Mouse (Mus musculus) ES-E14 (cell line): ENCODE results near the gene Kcnk12. TPM values are rescaled to one million over a fixed set of nuclear protein-coding genes. Genes with fewer than 3 reads are reported as not detected.

Experiments
- DNase-seq: peaks from one replicate; pipeline ENCODE4 v3.0.0-alpha.2; 2013; ENCODE audit warnings: low read depth, low spot score
- H3K27ac ChIP-seq: 2 replicates; pipeline ENCODE4 v1.5.1; 2012; ENCODE audit warnings: low read depth, mild to moderate bottlenecking, low read length, moderate library complexity, mixed read lengths; ENCODE audit not compliant: poor library complexity, insufficient read depth, severe bottlenecking
- H3K36me3 ChIP-seq: 2 replicates; pipeline ENCODE4 v1.6.1; 2012; ENCODE audit warnings: mild to moderate bottlenecking, low read length, moderate library complexity, mixed read lengths; ENCODE audit not compliant: control insufficient read depth, poor library complexity, insufficient read depth, severe bottlenecking
- H3K4me1 ChIP-seq, 2 experiments: fragments of 150-350 bp in 1 of 2; sonication (generic) in 1 of 2; 2 replicates each; pipeline ENCODE4 v1.6.1; 2012; ENCODE audit warnings: low read length in 2 of 2, mild to moderate bottlenecking in 1 of 2, mixed read lengths in 1 of 2; ENCODE audit not compliant: control insufficient read depth in 2 of 2, insufficient read depth in 2 of 2, poor library complexity in 1 of 2
- H3K4me3 ChIP-seq, 2 experiments: fragments of 150-350 bp in 1 of 2; sonication (generic) in 1 of 2; 2 replicates each; pipeline ENCODE4 v1.5.1; 2012; ENCODE audit warnings: low read length in 2 of 2, low read depth in 1 of 2, mild to moderate bottlenecking in 1 of 2, mixed read lengths in 1 of 2; ENCODE audit not compliant: insufficient read depth in 1 of 2, poor library complexity in 1 of 2, severe bottlenecking in 1 of 2
- H3K9ac ChIP-seq: 2 replicates; pipeline ENCODE4 v1.6.1; 2012; ENCODE audit warnings: low read depth, mild to moderate bottlenecking, low read length, mixed read lengths; ENCODE audit not compliant: poor library complexity, insufficient read depth, severe bottlenecking
- H3K9me3 ChIP-seq: fragments of 150-350 bp; sonication (generic); 2 replicates; pipeline ENCODE4 v1.6.1; 2012; ENCODE audit warnings: low read depth, mild to moderate bottlenecking, low read length; ENCODE audit not compliant: control insufficient read depth, insufficient read depth
- CHD2 ChIP-seq: IDR thresholded peaks from 2 replicates; pipeline ENCODE4 v1.6.1; 2014; ENCODE audit warnings: mild to moderate bottlenecking, low read depth, low read length, inconsistent platforms
- HCFC1 ChIP-seq: IDR thresholded peaks from 2 replicates; pipeline ENCODE4 v1.6.1; 2012; ENCODE audit warnings: low read length, inconsistent platforms, borderline replicate concordance; ENCODE audit not compliant: insufficient read depth
- MAFK ChIP-seq: IDR thresholded peaks from 2 replicates; pipeline ENCODE4 v1.6.1; 2014; ENCODE audit warnings: mild to moderate bottlenecking, low read depth, low read length, inconsistent platforms; ENCODE audit not compliant: insufficient read depth
- ZC3H11A ChIP-seq: IDR thresholded peaks from 2 replicates; pipeline ENCODE4 v1.6.1; 2012; ENCODE audit warnings: low read depth, mild to moderate bottlenecking, inconsistent platforms, low read length, borderline replicate concordance
- ZNF384 ChIP-seq: IDR thresholded peaks from 2 replicates; pipeline ENCODE4 v1.6.1; 2012; ENCODE audit warnings: low read depth, low read length, inconsistent platforms
- in situ Hi-C, 2 experiments: fragments of 600-800 bp; cut with MboI; formaldehyde crosslinking; loops; one replicate each; pipeline ENCODE4 v1.15.1; 2025; ENCODE audit warnings: low sequenced_read_pairs in 2 of 2, inconsistent platforms in 1 of 2; ENCODE audit not compliant: unreplicated experiment in 2 of 2
- total RNA-seq: library from RNA; depleted of rRNA; stranded (reverse); fragments of 300-350 nt; gene quantifications from 2 replicates; pipeline ENCODE4 v1.2.3, GENCODE M21; 2012

Kcnk12 gene
- total RNA-seq, 1 experiment = 1.8 TPM

DNA sequence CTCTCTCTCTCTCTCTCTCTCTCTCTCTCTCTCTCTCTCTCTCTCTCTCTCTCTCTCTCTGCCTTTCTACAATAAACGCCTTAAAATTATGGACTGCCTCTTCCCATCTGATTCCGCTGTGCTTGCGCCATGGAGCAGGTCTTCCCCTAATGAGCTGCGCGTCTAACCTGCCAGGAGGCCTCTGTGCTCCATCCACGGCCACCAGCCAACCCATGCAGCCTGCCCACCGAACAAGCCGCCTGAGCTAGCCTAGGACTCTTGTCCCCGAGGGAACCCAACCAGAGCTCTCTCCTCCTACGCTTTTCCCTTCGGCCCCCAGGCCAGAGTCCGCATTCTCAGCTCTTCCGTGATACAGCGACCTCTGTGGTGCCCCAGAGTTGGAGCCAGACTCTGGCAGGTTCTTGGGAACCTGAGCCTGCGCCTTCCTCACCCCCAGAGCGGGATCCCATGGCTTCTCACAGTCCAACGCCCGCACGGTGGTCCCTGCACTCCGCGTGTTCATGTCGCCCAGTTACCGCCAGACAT lies 28.3 kb upstream of the Kcnk12 start:
- TF ChIP-seq ZC3H11A = 0 out of 2 replicates have a peak, but pooled peaks have one; percentile 7
- no peak for TF ChIP-seq ZNF384
- Histone ChIP-seq H3K4me3 (peak overlapping the region; percentile 56 to 81), H3K9me3 (no peaks in the 10 kb centered on the region), H3K36me3 (no peaks in the 10 kb centered on the region), H3K4me1 (peaks cover 3 to 9% of the 10 kb centered on the region in 2 experiments; a peak in 3 of 4 replicates), H3K27ac (no peak overlapping the region), H3K9ac (peak overlapping the region; percentile 46)
- in situ Hi-C loops = no loop called here
- DNase-seq = peak; percentile 51

DNA sequence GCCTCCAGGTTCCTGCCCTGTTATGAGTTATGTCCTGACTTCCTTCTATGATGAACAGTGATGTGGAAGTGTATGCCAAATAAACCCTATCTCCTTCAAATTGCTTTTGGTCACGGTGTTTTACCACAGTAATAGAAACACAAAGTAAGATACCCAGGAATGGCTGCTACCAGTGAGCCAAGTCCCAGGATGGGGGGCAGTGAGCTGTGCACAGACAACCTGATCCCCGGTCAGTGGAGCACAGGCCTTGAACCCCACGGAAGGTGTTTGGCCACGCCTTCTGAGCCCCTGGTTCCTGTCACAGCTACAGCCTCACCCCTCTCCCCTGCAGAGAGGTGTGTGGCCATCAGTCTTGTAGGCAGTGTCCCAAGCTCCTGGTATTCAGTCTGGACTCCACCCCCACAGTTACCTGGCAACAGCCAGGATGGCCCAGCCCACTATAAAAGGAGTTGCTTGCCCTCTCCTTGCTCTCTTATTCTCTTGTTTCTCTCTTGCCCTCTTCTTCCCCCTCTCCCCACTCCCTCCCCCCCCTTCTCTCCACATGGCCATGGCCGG lies 27.7 kb upstream of the Kcnk12 start:
- Histone ChIP-seq H3K4me1 (peaks cover 3 to 9% of the 10 kb centered on the region in 2 experiments; a peak in 3 of 4 replicates), H3K9me3 (no peaks in the 10 kb centered on the region), H3K9ac (no peak overlapping the region), H3K36me3 (no peaks in the 10 kb centered on the region), H3K4me3 (peak overlapping the region; percentile 56 to 81; a peak in 2 of 4 replicates), H3K27ac (no peak overlapping the region)
- in situ Hi-C loops = no loop called here
- peak; percentile 24 for DNase-seq
- TF ChIP-seq ZNF384 = no peak

DNA sequence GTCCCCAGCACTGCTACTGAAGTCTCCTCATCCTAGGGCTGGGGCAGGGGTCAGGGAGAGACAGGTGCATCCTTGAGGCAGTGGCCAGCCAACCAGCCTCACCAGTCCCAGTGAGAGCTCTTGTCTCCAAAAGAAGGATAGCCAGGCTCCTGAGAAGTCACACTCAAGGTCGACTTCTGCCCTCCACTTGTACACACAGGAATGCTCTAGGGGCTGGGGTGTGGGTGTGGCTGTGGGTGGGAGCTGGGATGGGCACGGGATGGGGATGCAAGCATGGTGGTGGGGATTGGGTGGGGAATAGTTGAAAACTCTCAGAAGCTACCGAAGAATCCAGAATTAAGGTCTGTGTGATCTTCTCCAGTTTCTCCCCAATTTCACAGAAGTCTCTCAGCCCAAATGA lies 25.2 kb upstream of the Kcnk12 start:
- peaks cover 3 to 9% of the 10 kb centered on the region in 2 experiments; a peak in 3 of 4 replicates for H3K4me1 ChIP-seq
- DNase-seq = no peak
- no peaks in the 10 kb centered on the region for H3K36me3 ChIP-seq
- no peak overlapping the region for H3K9ac ChIP-seq
- TF ChIP-seq ZNF384 (no peak), MAFK (no peak), HCFC1 (no peak), ZC3H11A (no peak), CHD2 (no peak)
- H3K4me3 ChIP-seq = no peak overlapping the region
- in situ Hi-C loops = no loop called here
- no peaks in the 10 kb centered on the region for H3K9me3 ChIP-seq
- no peak overlapping the region for H3K27ac ChIP-seq

DNA sequence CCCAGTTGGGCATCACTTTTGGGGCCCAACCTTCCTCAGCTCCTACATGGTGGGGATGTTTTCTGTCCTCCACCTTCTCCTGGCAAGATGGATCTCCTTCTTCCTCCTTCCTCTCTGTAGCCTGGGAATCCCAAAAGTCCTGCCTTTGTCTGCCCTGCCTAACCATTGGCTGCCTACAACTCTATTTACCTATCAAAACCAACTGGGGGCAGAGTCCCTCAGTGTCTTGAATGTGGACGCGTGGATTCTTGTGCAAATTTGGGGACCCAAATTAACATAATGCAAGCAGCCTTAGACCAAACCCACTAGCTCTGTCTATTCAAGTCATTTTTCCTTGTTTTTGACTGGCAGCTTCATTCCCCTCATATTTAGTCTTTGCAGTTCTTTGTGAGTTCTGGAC lies 11.8 kb upstream of the Kcnk12 start:
- TF ChIP-seq MAFK = no peak
- no peak for TF ChIP-seq ZC3H11A
- Histone ChIP-seq H3K9ac (no peak overlapping the region), H3K9me3 (no peaks in the 10 kb centered on the region), H3K27ac (no peak overlapping the region), H3K4me1 (peaks cover 1 to 4% of the 10 kb centered on the region in 2 experiments; a peak in 1 of 4 replicates), H3K4me3 (no peak overlapping the region), H3K36me3 (no peaks in the 10 kb centered on the region)
- in situ Hi-C loops = no loop called here
- DNase-seq = no peak

DNA sequence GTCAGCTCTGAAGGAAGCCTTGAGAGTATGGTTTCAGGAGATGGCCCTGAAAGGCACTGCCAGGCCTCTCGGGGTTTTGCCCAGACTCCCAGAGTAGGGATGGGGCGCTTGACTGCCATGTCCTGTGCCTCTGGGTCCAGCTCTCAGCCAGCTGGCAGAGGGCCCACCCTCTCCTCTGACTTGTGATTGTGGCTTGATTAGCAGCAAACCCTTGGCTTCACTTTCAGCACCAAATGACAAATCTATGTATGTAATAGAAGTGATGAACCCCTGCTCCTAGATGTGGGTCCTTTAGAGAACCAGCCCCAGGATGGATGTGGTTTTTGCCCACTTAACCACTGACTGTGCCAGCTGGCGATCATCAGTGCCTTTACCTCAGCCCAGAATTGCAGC lies 2.1 kb upstream of the Kcnk12 start:
- H3K4me3 ChIP-seq = no peak overlapping the region
- in situ Hi-C loops = no loop called here
- H3K4me1 ChIP-seq = peaks cover 1 to 2% of the 10 kb centered on the region in 2 experiments; a peak in 1 of 4 replicates
- TF ChIP-seq HCFC1 (no peak), ZNF384 (no peak), MAFK (no peak), CHD2 (no peak), ZC3H11A (no peak)
- no peak overlapping the region for H3K27ac ChIP-seq
- DNase-seq = no peak
- H3K36me3 ChIP-seq = no peaks in the 10 kb centered on the region
- H3K9ac ChIP-seq = no peak overlapping the region
- no peaks in the 10 kb centered on the region for H3K9me3 ChIP-seq
